Comparison of ENCODE assay signal across 8 mouse cellular contexts in the genomic region with DNA sequence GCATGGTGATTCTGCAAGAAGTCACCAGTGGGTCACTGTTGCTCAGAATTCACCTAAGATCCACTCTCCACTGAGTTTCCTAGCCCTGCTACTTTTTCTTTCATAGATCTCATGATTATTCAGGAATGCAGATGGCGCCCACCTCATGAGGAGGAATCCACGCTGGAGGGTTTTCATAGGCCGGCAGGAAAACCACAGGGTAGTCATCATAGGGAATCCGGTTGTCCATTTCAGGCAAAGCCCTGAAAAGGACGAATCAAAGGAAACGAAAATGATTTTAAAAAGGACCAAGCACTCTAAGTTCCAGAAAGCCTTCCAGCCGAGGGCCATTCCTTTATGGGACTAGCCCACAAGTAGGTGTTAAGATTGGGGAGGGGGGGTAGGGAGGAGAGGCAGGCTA. TPM values are rescaled to one million over a fixed set of nuclear protein-coding genes. Genes with fewer than 3 reads are reported as not detected.
A peak's percentile ranks its signal among the peaks of the same experiment; 100 is the strongest.
DNase-seq lines count a peak whose midpoint lies in the region; ATAC-seq and TF ChIP-seq lines count a peak whose summit lies in the region.

No protein-coding gene starts in this region.

- H3K9ac ChIP-seq in ES-Bruce4 (ENCODE audit: low read depth, poor library complexity, severe bottlenecking) = peak overlapping the region; percentile 58
- H3K9ac ChIP-seq in forebrain, embryonic 12.5 days = peak overlapping the region; percentile 63
- peak overlapping the region; percentile 62 for H3K9ac ChIP-seq in liver, embryonic 15.5 days

- DNase-seq in heart, embryonic 10.5 days (ENCODE audit: low spot score) = no peak
- no peak for DNase-seq in heart, postnatal 14 days
- no peak for DNase-seq in right cerebral cortex, postnatal 36 days (ENCODE audit: low spot score in 2 of 2)
- no peak for DNase-seq in layer of hippocampus, postnatal 36 days

- TF ChIP-seq CTCF in ES-Bruce4 (IDR thresholded peaks at IDR 0.05; ENCODE audit: low read depth, low read length) = no peak

- H3K4me3 ChIP-seq in heart, embryonic 10.5 days = peak overlapping the region; percentile 73
- peak overlapping the region; percentile 71 for H3K4me3 ChIP-seq in ES-Bruce4 (ENCODE audit: low read depth, low read length)
- peak overlapping the region; percentile 58 for H3K4me3 ChIP-seq in forebrain, embryonic 12.5 days (replicated peaks)
- H3K4me3 ChIP-seq in liver, embryonic 15.5 days (replicated peaks) = peak overlapping the region; percentile 81

- no peaks in the 10 kb centered on the region; the same call in 1 of the 2 replicates for H3K27me3 ChIP-seq in heart, embryonic 10.5 days (ENCODE audit: insufficient read depth, poor library complexity, severe bottlenecking)
- no peaks in the 10 kb centered on the region for H3K27me3 ChIP-seq in ES-Bruce4 (ENCODE audit: control insufficient read depth, insufficient read depth, low read length, poor library complexity, severe bottlenecking)
- no peaks in the 10 kb centered on the region; the same call in 1 of the 2 replicates for H3K27me3 ChIP-seq in forebrain, embryonic 12.5 days
- no peaks in the 10 kb centered on the region for H3K27me3 ChIP-seq in liver, embryonic 15.5 days

- TF ChIP-seq POLR2A in ES-Bruce4 (IDR thresholded peaks at IDR 0.05; ENCODE audit: insufficient read depth, low read length) = no peak

- intact Hi-C loops in heart, postnatal 14 days (cut with DNase I) = loop anchor here (10.0 kb wide), 2 partner anchors 130 to 320 kb away; partner anchors contain the start of gene Igbp1

- 0 out of 2 replicates have a peak, but pooled peaks have one; percentile 7 for ATAC-seq in forebrain, embryonic 12.5 days (ENCODE audit: low FRiP score)
- no peak for ATAC-seq in liver, embryonic 15.5 days (ENCODE audit: insufficient read depth)
- ATAC-seq in frontal cortex, adult (ENCODE audit: low TSS enrichment) = no peak

- H3K27ac ChIP-seq in heart, embryonic 10.5 days = peak overlapping the region; percentile 90; the same call in 1 of the 2 replicates
- H3K27ac ChIP-seq in ES-Bruce4 (ENCODE audit: insufficient read depth, low read length) = no peak overlapping the region
- no peak overlapping the region for H3K27ac ChIP-seq in forebrain, embryonic 12.5 days
- H3K27ac ChIP-seq in liver, embryonic 15.5 days (replicated peaks) = peak overlapping the region; percentile 38; the same call in 1 of the 2 replicates

- TF ChIP-seq EP300 in ES-Bruce4 (IDR thresholded peaks at IDR 0.05; ENCODE audit: insufficient read depth, low read depth, low read length) = no peak

- peaks cover 12% of the 10 kb centered on the region; the same call in 1 of the 2 replicates for H3K36me3 ChIP-seq in heart, embryonic 10.5 days
- peaks cover 3% of the 10 kb centered on the region for H3K36me3 ChIP-seq in ES-Bruce4 (ENCODE audit: control insufficient read depth, insufficient read depth, low read length, poor library complexity, severe bottlenecking)
- H3K36me3 ChIP-seq in forebrain, embryonic 12.5 days (replicated peaks) = peaks cover 12% of the 10 kb centered on the region; the same call in 1 of the 2 replicates
- peaks cover 35% of the 10 kb centered on the region for H3K36me3 ChIP-seq in liver, embryonic 15.5 days (replicated peaks)

- H3K4me2 ChIP-seq in forebrain, embryonic 12.5 days = peak overlapping the region; percentile 56
- H3K4me2 ChIP-seq in liver, embryonic 15.5 days = peak overlapping the region; percentile 68

- H3K4me1 ChIP-seq in heart, embryonic 10.5 days = no peaks in the 10 kb centered on the region
- H3K4me1 ChIP-seq in ES-Bruce4 (ENCODE audit: control insufficient read depth, insufficient read depth, low read length) = no peaks in the 10 kb centered on the region
- H3K4me1 ChIP-seq in forebrain, embryonic 12.5 days = peaks cover 5% of the 10 kb centered on the region; the same call in 1 of the 2 replicates
- H3K4me1 ChIP-seq in liver, embryonic 15.5 days (replicated peaks) = peaks cover 15% of the 10 kb centered on the region

- H3K9me3 ChIP-seq in heart, embryonic 10.5 days = no peaks in the 10 kb centered on the region
- no peaks in the 10 kb centered on the region for H3K9me3 ChIP-seq in ES-Bruce4 (replicated peaks; ENCODE audit: control insufficient read depth, insufficient read depth, low read length, poor library complexity, severe bottlenecking)
- H3K9me3 ChIP-seq in forebrain, embryonic 12.5 days = no peaks in the 10 kb centered on the region
- no peaks in the 10 kb centered on the region for H3K9me3 ChIP-seq in liver, embryonic 15.5 days (replicated peaks)

- WGBS in heart, embryonic 10.5 days = 45% methylated on average over 7 of the region's 7 CpGs
- 30% methylated on average over 7 of the region's 7 CpGs for WGBS in forebrain, embryonic 12.5 days
- WGBS in liver, embryonic 15.5 days (ENCODE audit: insufficient replicate concordance) = 23% methylated on average over 7 of the region's 7 CpGs

RNA-seq across cellular contexts. Expression of gene Kif4, which starts 0.4 kb away (rescaled TPM):
- polyA plus RNA-seq in heart, embryonic 10.5 days (2016; fragmentation: Nextera tagmentation; extraction: Ambion mirVana) = 30.1 and 30.9 TPM in 2 replicates
- total RNA-seq in heart, postnatal 14 days (2021) = 1 to 10 TPM; 1.9 to 3.5 TPM
- polyA plus RNA-seq in ES-Bruce4 (2011; ENCODE audit: insufficient read depth, insufficient read length, low read depth, missing spikeins) = 47.6 and 54.7 TPM in 2 replicates
- polyA plus RNA-seq in forebrain, embryonic 12.5 days (2016; fragmentation: Nextera tagmentation; extraction: Ambion mirVana) = 45.4 and 53.2 TPM in 2 replicates
- polyA plus RNA-seq in liver, embryonic 15.5 days (2015; fragmentation: Nextera tagmentation; extraction: Ambion mirVana) = 20.3 and 22.2 TPM in 2 replicates
- total RNA-seq in layer of hippocampus, postnatal 36 days (2021) = under 1 TPM; 0.52 to 0.73 TPM

RNA-seq across cellular contexts. Expression of gene Pdzd11, which starts 1.2 kb away (rescaled TPM):
- polyA plus RNA-seq in heart, embryonic 10.5 days (2016; fragmentation: Nextera tagmentation; extraction: Ambion mirVana) = 94.4 and 106 TPM in 2 replicates
- total RNA-seq in heart, postnatal 14 days (2021) = 10 to 100 TPM; 29.1 to 31.6 TPM
- 59.2 and 63.7 TPM in 2 replicates for polyA plus RNA-seq in ES-Bruce4 (2011; ENCODE audit: insufficient read depth, insufficient read length, low read depth, missing spikeins)
- 130 and 137 TPM in 2 replicates for polyA plus RNA-seq in forebrain, embryonic 12.5 days (2016; fragmentation: Nextera tagmentation; extraction: Ambion mirVana)
- polyA plus RNA-seq in liver, embryonic 15.5 days (2015; fragmentation: Nextera tagmentation; extraction: Ambion mirVana) = 56.4 and 61.4 TPM in 2 replicates
- total RNA-seq in layer of hippocampus, postnatal 36 days (2021) = 10 to 100 TPM; 44.2 to 44.7 TPM

RNA-seq across cellular contexts. Expression of gene Arr3, which starts 19.8 kb away (rescaled TPM):
- polyA plus RNA-seq in heart, embryonic 10.5 days (2016; fragmentation: Nextera tagmentation; extraction: Ambion mirVana) = 0.97 and 2.3 TPM in 2 replicates
- not detected for total RNA-seq in heart, postnatal 14 days (2021)
- not detected in 2 replicates for polyA plus RNA-seq in ES-Bruce4 (2011; ENCODE audit: insufficient read depth, insufficient read length, low read depth, missing spikeins)
- polyA plus RNA-seq in forebrain, embryonic 12.5 days (2016; fragmentation: Nextera tagmentation; extraction: Ambion mirVana) = 0.23 TPM in 1 of 2 replicates, not detected in the other
- not detected in 2 replicates for polyA plus RNA-seq in liver, embryonic 15.5 days (2015; fragmentation: Nextera tagmentation; extraction: Ambion mirVana)
- under 1 TPM; 0.35 to 0.50 TPM for total RNA-seq in layer of hippocampus, postnatal 36 days (2021)

RNA-seq across cellular contexts. Expression of gene P2ry4, which starts 30.5 kb away (rescaled TPM):
- polyA plus RNA-seq in heart, embryonic 10.5 days (2016; fragmentation: Nextera tagmentation; extraction: Ambion mirVana) = not detected in 2 replicates
- not detected for total RNA-seq in heart, postnatal 14 days (2021)
- 1.1 and 1.6 TPM in 2 replicates for polyA plus RNA-seq in ES-Bruce4 (2011; ENCODE audit: insufficient read depth, insufficient read length, low read depth, missing spikeins)
- polyA plus RNA-seq in forebrain, embryonic 12.5 days (2016; fragmentation: Nextera tagmentation; extraction: Ambion mirVana) = not detected in 2 replicates
- polyA plus RNA-seq in liver, embryonic 15.5 days (2015; fragmentation: Nextera tagmentation; extraction: Ambion mirVana) = 0.38 and 0.53 TPM in 2 replicates
- total RNA-seq in layer of hippocampus, postnatal 36 days (2021) = under 1 TPM in 1 of 2 experiments, not detected in 1; 0.07 TPM

RNA-seq across cellular contexts. Expression of gene Awat1, which starts 53.1 kb away (rescaled TPM):
- polyA plus RNA-seq in heart, embryonic 10.5 days (2016; fragmentation: Nextera tagmentation; extraction: Ambion mirVana) = not detected in 2 replicates
- not detected for total RNA-seq in heart, postnatal 14 days (2021)
- polyA plus RNA-seq in ES-Bruce4 (2011; ENCODE audit: insufficient read depth, insufficient read length, low read depth, missing spikeins) = not detected in 2 replicates
- not detected in 2 replicates for polyA plus RNA-seq in forebrain, embryonic 12.5 days (2016; fragmentation: Nextera tagmentation; extraction: Ambion mirVana)
- polyA plus RNA-seq in liver, embryonic 15.5 days (2015; fragmentation: Nextera tagmentation; extraction: Ambion mirVana) = not detected in 2 replicates
- total RNA-seq in layer of hippocampus, postnatal 36 days (2021) = not detected

Comparison
In these comparisons a context has a peak if more than half of its experiments do, and no peak if none do; other contexts are left out.
1. H3K27ac ChIP-seq: peak in heart, embryonic 10.5 days (single experiment) and liver, embryonic 15.5 days (single experiment); none in ES-Bruce4 (single experiment) and forebrain, embryonic 12.5 days (single experiment).
2. Peak in every context shown above with its lines, with median percentiles within 50 percentile points of each other: H3K4me3 ChIP-seq and H3K9ac ChIP-seq.